Mouse (Mus musculus): Measurements from ENCODE around the gene Ttc34.

The Ttc34 gene

GRCm38 (mm10) chr4:154856882-154857281 lies 19.6 kb downstream of the Ttc34 start:
- DNase-seq (ENCODE audit: low read depth, low spot score): no peak

- DNase-seq (ENCODE audit: low read depth, low spot score): no peak
Observed at GRCm38 (mm10) chr4:154857366-154858240, 20.3 kb downstream of the Ttc34 start.

GRCm38 (mm10) chr4:154858601-154859000 lies 21.3 kb downstream of the Ttc34 start:
- no peak for DNase-seq (ENCODE audit: low read depth, low spot score)

- no peak for DNase-seq (ENCODE audit: low read depth, low spot score)
Observed at GRCm38 (mm10) chr4:154861967-154862366, 24.7 kb downstream of the Ttc34 start.

GRCm38 (mm10) chr4:154863436-154863935 lies 26.2 kb downstream of the Ttc34 start:
- DNase-seq (ENCODE audit: low read depth, low spot score): no peak

- DNase-seq (ENCODE audit: low read depth, low spot score): peak; percentile 96
Observed at GRCm38 (mm10) chr4:154864271-154864771, 27.1 kb downstream of the Ttc34 start.

- DNase-seq (ENCODE audit: low read depth, low spot score): no peak
Observed at GRCm38 (mm10) chr4:154864961-154865760, 27.9 kb downstream of the Ttc34 start.

GRCm38 (mm10) chr4:154866391-154866790 lies 29.1 kb downstream of the Ttc34 start:
- DNase-seq (ENCODE audit: low read depth, low spot score): no peak

GRCm38 (mm10) chr4:154867257-154867656 lies 30.0 kb downstream of the Ttc34 start:
- DNase-seq (ENCODE audit: low read depth, low spot score): no peak

GRCm38 (mm10) chr4:154869440-154869839 lies 32.2 kb downstream of the Ttc34 start, which contains the start of gene Mmel1:
Gene Mmel1 (plus strand): TSS chr4:154869585.
- DNase-seq (ENCODE audit: low read depth, low spot score): no peak

- DNase-seq (ENCODE audit: low read depth, low spot score): no peak
Observed at GRCm38 (mm10) chr4:154870721-154871120, 33.5 kb downstream of the Ttc34 start.

- peak; percentile 49 for DNase-seq (ENCODE audit: low read depth, low spot score)
Observed at GRCm38 (mm10) chr4:154871757-154872251, 34.5 kb downstream of the Ttc34 start.

- no peak for DNase-seq (ENCODE audit: low read depth, low spot score)
Observed at GRCm38 (mm10) chr4:154873186-154873585, 35.9 kb downstream of the Ttc34 start.

- DNase-seq (ENCODE audit: low read depth, low spot score): peak; percentile 96
Observed at GRCm38 (mm10) chr4:154877864-154878548, 40.7 kb downstream of the Ttc34 start.

- DNase-seq (ENCODE audit: low read depth, low spot score): no peak
Observed at GRCm38 (mm10) chr4:154880730-154881129, 43.5 kb downstream of the Ttc34 start.

- DNase-seq (ENCODE audit: low read depth, low spot score): no peak
Observed at GRCm38 (mm10) chr4:154882014-154882659, 44.9 kb downstream of the Ttc34 start.

- DNase-seq (ENCODE audit: low read depth, low spot score): no peak
Observed at GRCm38 (mm10) chr4:154885416-154885815, 48.2 kb downstream of the Ttc34 start.

GRCm38 (mm10) chr4:154886876-154887592 lies 49.8 kb downstream of the Ttc34 start:
- DNase-seq (ENCODE audit: low read depth, low spot score): no peak

GRCm38 (mm10) chr4:154887593-154888250 lies 50.5 kb downstream of the Ttc34 start:
- DNase-seq (ENCODE audit: low read depth, low spot score): no peak

- no peak for DNase-seq (ENCODE audit: low read depth, low spot score)
Observed at GRCm38 (mm10) chr4:154890887-154891286, 53.6 kb downstream of the Ttc34 start.
